Mouse (Mus musculus) liver, embryonic 14.5 days (tissue): Measurements from ENCODE around the gene Vamp1. TPM values are rescaled to one million over a fixed set of nuclear protein-coding genes. Genes with fewer than 3 reads are reported as not detected.

Source experiments
- ATAC-seq: fragments of 200-750 bp; cut with Nextera tagmentation; 2 replicates; pipeline ENCODE4 v1.8.0; 2017; ENCODE audit warnings: moderate number of reproducible peaks, mild to moderate bottlenecking, moderate library complexity; ENCODE audit not compliant: insufficient read depth
- DNase-seq, 3 experiments: peaks; one replicate each; pipeline ENCODE4 v3.0.0-alpha.2; 2012 to 2013; ENCODE audit warnings: low read depth in 3 of 3, low spot score in 3 of 3
- H3K27ac ChIP-seq: fragments of 300-500 bp; sonication (generic); 2 replicates; pipeline ENCODE4 v1.5.1; 2014; ENCODE audit warnings: moderate library complexity, mild to moderate bottlenecking, control low read depth, inconsistent platforms
- H3K27me3 ChIP-seq: fragments of 300-500 bp; sonication (generic); 2 replicates; pipeline ENCODE4 v1.6.1; 2014; ENCODE audit warnings: mild to moderate bottlenecking, low read length, moderate library complexity; ENCODE audit not compliant: control insufficient read depth, insufficient read depth
- H3K36me3 ChIP-seq: fragments of 300-500 bp; sonication (generic); replicated peaks from 2 replicates; pipeline ENCODE4 v1.6.1; 2014; ENCODE audit warnings: low read depth; ENCODE audit not compliant: control insufficient read depth, insufficient read depth
- H3K4me1 ChIP-seq, 2 experiments: fragments of 200-500 bp in 1 of 2; fragments of 300-500 bp in 1 of 2; sonication (generic) in 1 of 2; replicated peaks; 2 replicates each; pipeline ENCODE4 v1.6.1; 2012 to 2014; ENCODE audit warnings: antibody characterized with exemption in 1 of 2, inconsistent platforms in 1 of 2, low read length in 1 of 2; ENCODE audit not compliant: control insufficient read depth in 2 of 2, insufficient read depth in 2 of 2
- H3K4me2 ChIP-seq: fragments of 300-500 bp; sonication (generic); 2 replicates; pipeline ENCODE4 v1.6.1; 2014; ENCODE audit warnings: low read depth, mild to moderate bottlenecking, control low read depth, moderate library complexity
- H3K4me3 ChIP-seq, 2 experiments: fragments of 200-500 bp in 1 of 2; fragments of 300-500 bp in 1 of 2; sonication (generic) in 1 of 2; 2 replicates each; pipeline ENCODE4 v1.5.1; 2012 to 2014; ENCODE audit warnings: low read depth in 2 of 2, low read length in 2 of 2, mild to moderate bottlenecking in 2 of 2, control low read depth in 1 of 2, inconsistent platforms in 1 of 2, moderate library complexity in 1 of 2; ENCODE audit not compliant: insufficient read depth in 1 of 2
- H3K9ac ChIP-seq: fragments of 300-500 bp; sonication (generic); replicated peaks from 2 replicates; pipeline ENCODE4 v1.6.1; 2014; ENCODE audit warnings: mild to moderate bottlenecking, control low read depth, moderate library complexity
- H3K9me3 ChIP-seq: fragments of 300-500 bp; sonication (generic); 2 replicates; pipeline ENCODE4 v1.6.1; 2016; ENCODE audit warnings: low read length, mixed read lengths; ENCODE audit not compliant: control insufficient read depth
- CTCF ChIP-seq: IDR thresholded peaks from 2 replicates; pipeline ENCODE4 v1.5.1; 2016; ENCODE audit warnings: antibody characterized with exemption, low read depth, control low read depth
- EP300 ChIP-seq: IDR thresholded peaks from 2 replicates; pipeline ENCODE4 v1.6.1; 2016; ENCODE audit warnings: antibody characterized with exemption, low read depth
- WGBS: fragments of 180-500 bp; shearing (Covaris S2); extraction: QIAGEN DNeasy Blood & Tissue Kit; methylation state at CpG from one replicate; pipeline ENCODE4 v1.1.7; 2014; ENCODE audit not compliant: insufficient replicate concordance; 5-methylcytosine and 5-hydroxymethylcytosine counted together
- microRNA-seq: library from miRNA; unstranded; fragments of <30 nt; microRNA quantifications from one replicate; pipeline ENCODE4, GENCODE M21; 2016
- polyA plus RNA-seq, 2 experiments: library from polyadenylated mRNA; depleted of rRNA in 1 of 2; stranded (reverse) in 1 of 2; unstranded in 1 of 2; fragments of >200 nt; fragmentation: Nextera tagmentation in 1 of 2; extraction: Ambion mirVana in 1 of 2; gene quantifications; 2 replicates each; pipeline versions ENCODE4 v1.2.1 to v1.2.3; 2012 to 2014

Gene Vamp1
- polyA plus RNA-seq, 2 experiments, result 0.94 to 3.5 TPM

GRCm38 (mm10) chr6:125286944-125287343 is 71.6 kb downstream of the Vamp1 start:
- no peak for TF ChIP-seq CTCF
- Histone ChIP-seq H3K27me3 (no peaks in the 10 kb centered on the region), H3K4me2 (no peak overlapping the region), H3K9me3 (no peaks in the 10 kb centered on the region), H3K4me3 (no peak overlapping the region), H3K9ac (no peak overlapping the region), H3K4me1 (no peaks in the 10 kb centered on the region), H3K27ac (no peak overlapping the region), H3K36me3 (no peaks in the 10 kb centered on the region)
- whole genome bisulfite sequencing, result 70% methylated on average over 4 of the region's 4 CpGs
- DNase-seq (no peak), ATAC-seq (no peak)

GRCm38 (mm10) chr6:125288730-125289129 is 73.4 kb downstream of the Vamp1 start:
- Histone ChIP-seq H3K4me2 (no peak overlapping the region), H3K4me3 (no peak overlapping the region), H3K27me3 (no peaks in the 10 kb centered on the region), H3K4me1 (no peaks in the 10 kb centered on the region), H3K9me3 (no peaks in the 10 kb centered on the region), H3K27ac (no peak overlapping the region), H3K9ac (no peak overlapping the region), H3K36me3 (no peaks in the 10 kb centered on the region)
- DNase-seq, result no peak
- no peak for ATAC-seq
- 54% methylated on average over 5 of the region's 5 CpGs for WGBS
- TF ChIP-seq EP300 (no peak), CTCF (no peak)

GRCm38 (mm10) chr6:125291329-125291728 is 76.0 kb downstream of the Vamp1 start:
- ATAC-seq, result no peak
- no peak for DNase-seq
- Histone ChIP-seq H3K9ac (no peak overlapping the region), H3K4me1 (no peaks in the 10 kb centered on the region), H3K9me3 (no peaks in the 10 kb centered on the region), H3K36me3 (no peaks in the 10 kb centered on the region), H3K4me3 (no peak overlapping the region), H3K4me2 (no peak overlapping the region), H3K27ac (no peak overlapping the region), H3K27me3 (no peaks in the 10 kb centered on the region)
- TF ChIP-seq CTCF, result no peak
- no peak for TF ChIP-seq EP300
- 56% methylated on average over 4 of the region's 4 CpGs for WGBS

- Histone ChIP-seq H3K9ac (no peak overlapping the region), H3K4me3 (no peak overlapping the region), H3K27me3 (no peaks in the 10 kb centered on the region), H3K36me3 (no peaks in the 10 kb centered on the region), H3K4me1 (no peaks in the 10 kb centered on the region), H3K9me3 (no peaks in the 10 kb centered on the region), H3K4me2 (no peak overlapping the region), H3K27ac (no peak overlapping the region)
- ATAC-seq, result no peak
- WGBS, result 64% methylated on average over 7 of the region's 7 CpGs
- TF ChIP-seq EP300 (no peak), CTCF (no peak)
- no peak for DNase-seq
Observed at GRCm38 (mm10) chr6:125292256-125292655, 76.9 kb downstream of the Vamp1 start.

- Histone ChIP-seq H3K27ac (no peak overlapping the region), H3K9me3 (no peaks in the 10 kb centered on the region), H3K4me2 (no peak overlapping the region), H3K4me1 (no peaks in the 10 kb centered on the region), H3K36me3 (no peaks in the 10 kb centered on the region), H3K9ac (no peak overlapping the region), H3K4me3 (no peak overlapping the region), H3K27me3 (no peaks in the 10 kb centered on the region)
- TF ChIP-seq CTCF, result no peak
- no peak for TF ChIP-seq EP300
- WGBS, result 63% methylated on average over 4 of the region's 4 CpGs
- DNase-seq (no peak), ATAC-seq (no peak)
Observed at GRCm38 (mm10) chr6:125294049-125294448, 78.7 kb downstream of the Vamp1 start.

Small RNA genes lying within 50 kb of the gene (microRNA-seq; reads per million reads assigned to microRNA genes)
- gene Mir3098 (3.4 reads per million), gene Mir8113 (not detected)

Other genes with a start within 250 kb of the Vamp1 start
- 0.07 and 0.09 TPM in 2 replicates for gene Pianp, start 218.9 kb upstream of the Vamp1 start, polyA plus RNA-seq (2012; rRNA removed)
- gene Pianp, start 218.9 kb upstream of the Vamp1 start, polyA plus RNA-seq (2014; fragmentation: Nextera tagmentation; extraction: Ambion mirVana), result not detected in 2 replicates
- gene Zfp384, start 206.4 kb upstream of the Vamp1 start, polyA plus RNA-seq (2012; rRNA removed), result 20.2 and 22.2 TPM in 2 replicates
- gene Zfp384, start 206.4 kb upstream of the Vamp1 start, polyA plus RNA-seq (2014; fragmentation: Nextera tagmentation; extraction: Ambion mirVana), result 2.9 and 3.1 TPM in 2 replicates
- 14.1 and 17.9 TPM in 2 replicates for gene Ing4, start 175.8 kb upstream of the Vamp1 start, polyA plus RNA-seq (2012; rRNA removed)
- gene Ing4, start 175.8 kb upstream of the Vamp1 start, polyA plus RNA-seq (2014; fragmentation: Nextera tagmentation; extraction: Ambion mirVana), result 17.2 and 21.9 TPM in 2 replicates
- gene Acrbp, start 165.9 kb upstream of the Vamp1 start, polyA plus RNA-seq (2012; rRNA removed), result 2.1 and 3.1 TPM in 2 replicates
- gene Acrbp, start 165.9 kb upstream of the Vamp1 start, polyA plus RNA-seq (2014; fragmentation: Nextera tagmentation; extraction: Ambion mirVana), result 1.3 and 2.0 TPM in 2 replicates
- gene Lpar5, start 147.6 kb upstream of the Vamp1 start, polyA plus RNA-seq (2012; rRNA removed), result 1.6 and 1.8 TPM in 2 replicates
- 0.68 and 1.0 TPM in 2 replicates for gene Lpar5, start 147.6 kb upstream of the Vamp1 start, polyA plus RNA-seq (2014; fragmentation: Nextera tagmentation; extraction: Ambion mirVana)
- gene Chd4, start 119.6 kb upstream of the Vamp1 start, polyA plus RNA-seq (2012; rRNA removed), result 13.9 and 24.7 TPM in 2 replicates
- gene Chd4, start 119.6 kb upstream of the Vamp1 start, polyA plus RNA-seq (2014; fragmentation: Nextera tagmentation; extraction: Ambion mirVana), result 19.7 and 24.3 TPM in 2 replicates
- 18.9 and 24.5 TPM in 2 replicates for gene Nop2, start 83.6 kb upstream of the Vamp1 start, polyA plus RNA-seq (2012; rRNA removed)
- gene Nop2, start 83.6 kb upstream of the Vamp1 start, polyA plus RNA-seq (2014; fragmentation: Nextera tagmentation; extraction: Ambion mirVana), result 33.1 and 33.7 TPM in 2 replicates
- gene Iffo1, start 70.3 kb upstream of the Vamp1 start, polyA plus RNA-seq (2012; rRNA removed), result 4.8 and 6.0 TPM in 2 replicates
- 1.8 and 3.7 TPM in 2 replicates for gene Iffo1, start 70.3 kb upstream of the Vamp1 start, polyA plus RNA-seq (2014; fragmentation: Nextera tagmentation; extraction: Ambion mirVana)
- gene Gapdh, start 49.1 kb upstream of the Vamp1 start, polyA plus RNA-seq (2012; rRNA removed), result 1,485 and 1,875 TPM in 2 replicates
- 960 and 1,040 TPM in 2 replicates for gene Gapdh, start 49.1 kb upstream of the Vamp1 start, polyA plus RNA-seq (2014; fragmentation: Nextera tagmentation; extraction: Ambion mirVana)
- 108 and 148 TPM in 2 replicates for gene Ncapd2, start 23.9 kb upstream of the Vamp1 start, polyA plus RNA-seq (2012; rRNA removed)
- 66.8 and 80.4 TPM in 2 replicates for gene Ncapd2, start 23.9 kb upstream of the Vamp1 start, polyA plus RNA-seq (2014; fragmentation: Nextera tagmentation; extraction: Ambion mirVana)
- gene Mrpl51, start 23.8 kb upstream of the Vamp1 start, polyA plus RNA-seq (2012; rRNA removed), result 22.2 and 50.9 TPM in 2 replicates
- gene Mrpl51, start 23.8 kb upstream of the Vamp1 start, polyA plus RNA-seq (2014; fragmentation: Nextera tagmentation; extraction: Ambion mirVana), result 178 and 182 TPM in 2 replicates
- gene Tapbpl, start 16.3 kb downstream of the Vamp1 start, polyA plus RNA-seq (2012; rRNA removed), result 4.2 and 5.0 TPM in 2 replicates
- gene Tapbpl, start 16.3 kb downstream of the Vamp1 start, polyA plus RNA-seq (2014; fragmentation: Nextera tagmentation; extraction: Ambion mirVana), result 4.1 and 4.2 TPM in 2 replicates
- 0.68 and 0.91 TPM in 2 replicates for gene Cd27, start 21.5 kb downstream of the Vamp1 start, polyA plus RNA-seq (2012; rRNA removed)
- 0.43 and 0.47 TPM in 2 replicates for gene Cd27, start 21.5 kb downstream of the Vamp1 start, polyA plus RNA-seq (2014; fragmentation: Nextera tagmentation; extraction: Ambion mirVana)
- not detected in 2 replicates for gene Tuba3a, start 70.5 kb downstream of the Vamp1 start, polyA plus RNA-seq (2012; rRNA removed)
- not detected in 2 replicates for gene Tuba3a, start 70.5 kb downstream of the Vamp1 start, polyA plus RNA-seq (2014; fragmentation: Nextera tagmentation; extraction: Ambion mirVana)
- 12.3 and 12.5 TPM in 2 replicates for gene Ltbr, start 98.3 kb downstream of the Vamp1 start, polyA plus RNA-seq (2012; rRNA removed)
- 15.2 and 15.7 TPM in 2 replicates for gene Ltbr, start 98.3 kb downstream of the Vamp1 start, polyA plus RNA-seq (2014; fragmentation: Nextera tagmentation; extraction: Ambion mirVana)
- gene Scnn1a, start 105.1 kb downstream of the Vamp1 start, polyA plus RNA-seq (2012; rRNA removed), result 0.34 and 0.40 TPM in 2 replicates
- gene Scnn1a, start 105.1 kb downstream of the Vamp1 start, polyA plus RNA-seq (2014; fragmentation: Nextera tagmentation; extraction: Ambion mirVana), result 0.34 and 0.36 TPM in 2 replicates
- gene Tnfrsf1a, start 133.8 kb downstream of the Vamp1 start, polyA plus RNA-seq (2012; rRNA removed), result 15.4 and 16.8 TPM in 2 replicates
- gene Tnfrsf1a, start 133.8 kb downstream of the Vamp1 start, polyA plus RNA-seq (2014; fragmentation: Nextera tagmentation; extraction: Ambion mirVana), result 19.8 and 21.1 TPM in 2 replicates
- 0.39 and 0.48 TPM in 2 replicates for gene Plekhg6, start 165.2 kb downstream of the Vamp1 start, polyA plus RNA-seq (2012; rRNA removed)
- gene Plekhg6, start 165.2 kb downstream of the Vamp1 start, polyA plus RNA-seq (2014; fragmentation: Nextera tagmentation; extraction: Ambion mirVana), result 0.38 and 0.47 TPM in 2 replicates